Mouse (Mus musculus) brain, embryonic 14.5 days (tissue): ENCODE measurements around the gene Slc5a10.

ENCODE experiments used
- CTCF ChIP-seq: fragments of 200-500 bp; IDR thresholded peaks from 2 replicates; pipeline ENCODE4 v1.5.1; 2012; ENCODE audit warnings: inconsistent platforms, mild to moderate bottlenecking, moderate library complexity, borderline replicate concordance; ENCODE audit not compliant: insufficient read depth, insufficient read length; ENCODE audit errors: extremely low read depth
- POLR2A ChIP-seq: fragments of 200-500 bp; IDR thresholded peaks from 2 replicates; pipeline ENCODE4 v1.6.1; 2012; ENCODE audit warnings: mild to moderate bottlenecking, inconsistent platforms, borderline replicate concordance; ENCODE audit not compliant: poor library complexity, insufficient read depth, insufficient read length, severe bottlenecking; ENCODE audit errors: extremely low read depth

DNA sequence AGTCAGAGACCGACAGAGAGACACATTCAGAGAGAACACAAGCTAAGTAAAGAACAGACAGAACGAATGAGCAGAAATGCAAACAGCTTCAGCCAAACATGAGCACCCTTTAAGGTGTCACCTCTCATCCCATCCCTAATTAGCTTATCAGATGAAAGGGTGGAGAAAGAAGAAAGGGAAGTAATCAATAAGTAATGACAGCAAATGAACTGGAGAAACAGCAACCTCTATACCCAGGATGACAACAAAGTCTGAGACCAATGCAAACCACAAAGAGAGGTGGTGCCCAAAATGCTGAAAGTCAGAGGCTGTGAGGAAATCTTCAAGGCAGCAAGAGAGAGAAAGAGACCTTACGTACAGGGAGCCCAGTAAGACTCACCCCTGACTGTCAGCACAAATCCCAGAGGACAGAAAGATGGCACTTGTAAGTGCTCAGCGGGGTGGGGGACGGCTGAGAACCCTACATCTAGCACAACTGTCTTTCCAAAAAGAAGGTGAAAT, 75.2 kb downstream of the Slc5a10 start:
- TF ChIP-seq CTCF (no peak), POLR2A (no peak)
